Mouse (Mus musculus) lung, adult 2 months (tissue): Measurements from ENCODE around the gene Cdr2l. TPM values are rescaled to one million over a fixed set of nuclear protein-coding genes. Genes with fewer than 3 reads are reported as not detected.

Experiments
- DNase-seq: peaks from one replicate; pipeline ENCODE4 v3.0.0; 2022
- H3K4me1 ChIP-seq: fragments of 200-500 bp; 2 replicates; pipeline ENCODE4 v1.6.1; 2011; ENCODE audit warnings: low read length; ENCODE audit not compliant: control insufficient read depth, insufficient read depth
- H3K4me3 ChIP-seq: fragments of 200-500 bp; replicated peaks from 2 replicates; pipeline ENCODE3; 2011; ENCODE audit warnings: low read depth, mild to moderate bottlenecking, control low read depth, low read length; ENCODE audit errors: extremely low read depth
- CTCF ChIP-seq: fragments of 200-500 bp; IDR thresholded peaks from 2 replicates; pipeline ENCODE4 v1.5.1; 2011; ENCODE audit warnings: mild to moderate bottlenecking, low read length, control low read depth; ENCODE audit not compliant: insufficient read depth
- POLR2A ChIP-seq: fragments of 200-500 bp; IDR thresholded peaks from 2 replicates; pipeline ENCODE4 v1.6.1; 2011; ENCODE audit warnings: low read depth, mild to moderate bottlenecking, control low read depth, low read length, borderline replicate concordance; ENCODE audit errors: extremely low read depth
- WGBS: fragments of 180-500 bp; shearing (Covaris S2); methylation state at CpG from one replicate; pipeline ENCODE4 v1.1.7; 2018; 5-methylcytosine and 5-hydroxymethylcytosine counted together
- polyA plus RNA-seq: library from polyadenylated mRNA; depleted of rRNA; stranded (reverse); fragments of >200 nt; gene quantifications from 2 replicates; pipeline ENCODE4 v1.2.3, GENCODE M21; 2012

Cdr2l gene
- polyA plus RNA-seq, 1 experiment = 29.1 TPM

GRCm38 (mm10) chr11:115348681-115349248 lies 33.0 kb upstream of the Cdr2l start:
- WGBS = 65% methylated on average over 17 of the region's 17 CpGs
- Histone ChIP-seq H3K4me3 (no peak overlapping the region), H3K4me1 (no peaks in the 10 kb centered on the region)
- no peak for DNase-seq
- no peak for TF ChIP-seq CTCF
- no peak for TF ChIP-seq POLR2A

DNA sequence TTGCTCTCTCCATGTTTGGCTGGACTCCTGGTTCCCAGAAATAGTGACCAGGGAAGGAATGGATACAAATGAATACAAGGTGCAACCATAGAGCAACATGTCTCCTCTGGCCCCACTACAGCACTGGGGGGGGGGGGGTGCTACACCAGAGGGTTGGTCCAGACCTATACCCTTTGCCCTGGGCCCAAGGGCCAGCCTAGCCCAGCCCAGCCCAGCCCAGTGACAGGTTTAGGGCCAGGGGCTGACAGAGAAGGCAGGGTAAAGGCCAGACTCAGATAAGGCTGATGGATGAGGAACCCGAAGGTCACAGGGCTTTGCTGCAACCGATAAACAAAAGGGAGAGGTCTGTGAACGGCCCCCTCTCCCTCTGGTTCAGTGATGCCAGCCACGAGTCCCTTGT lies 31.7 kb upstream of the Cdr2l start:
- DNase-seq = no peak
- 57% methylated on average over 4 of the region's 4 CpGs for WGBS
- no peak for TF ChIP-seq POLR2A
- TF ChIP-seq CTCF = no peak

GRCm38 (mm10) chr11:115353375-115353774 lies 28.3 kb upstream of the Cdr2l start:
- no peak for TF ChIP-seq POLR2A
- no peak for TF ChIP-seq CTCF
- no peak for DNase-seq
- 79% methylated on average over 5 of the region's 5 CpGs for WGBS
- Histone ChIP-seq H3K4me3 (no peak overlapping the region), H3K4me1 (no peaks in the 10 kb centered on the region; the same call in 1 of the 2 replicates)

More for the DNA sequence above, 31.7 kb upstream of the Cdr2l start:
- Histone ChIP-seq H3K4me1 (no peaks in the 10 kb centered on the region), H3K4me3 (no peak overlapping the region)

GRCm38 (mm10) chr11:115354183-115354582 lies 27.5 kb upstream of the Cdr2l start:
- peaks cover 7% of the 10 kb centered on the region for H3K4me1 ChIP-seq
- 9% methylated on average over 8 of the region's 8 CpGs for WGBS
- TF ChIP-seq CTCF (peak; percentile 90), POLR2A (no peak)
- peak; percentile 45 for DNase-seq
- H3K4me3 ChIP-seq = no peak overlapping the region

DNA sequence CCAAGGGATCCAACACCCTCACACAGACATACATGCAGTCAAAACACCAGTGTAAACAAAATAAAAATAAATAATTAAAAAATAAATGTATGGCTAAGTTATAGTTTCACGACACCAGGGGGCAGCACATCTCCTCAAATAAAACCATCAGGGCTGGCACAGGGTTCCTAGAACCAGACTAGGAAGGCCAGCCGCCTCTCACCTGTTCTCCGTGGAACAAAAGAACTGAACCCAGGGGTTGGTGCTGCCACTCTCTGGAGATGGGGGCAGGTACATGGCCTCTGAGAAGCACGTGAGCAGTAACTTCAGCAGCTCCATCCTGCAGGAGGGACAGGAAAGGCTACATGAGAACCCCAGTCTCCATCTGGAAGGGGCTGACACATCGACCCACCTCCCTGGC lies 23.2 kb upstream of the Cdr2l start:
- DNase-seq = peak; percentile 74
- WGBS = 11% methylated on average over 5 of the region's 5 CpGs
- peaks cover 9% of the 10 kb centered on the region for H3K4me1 ChIP-seq
- no peak overlapping the region for H3K4me3 ChIP-seq
- no peak for TF ChIP-seq CTCF
- no peak for TF ChIP-seq POLR2A

DNA sequence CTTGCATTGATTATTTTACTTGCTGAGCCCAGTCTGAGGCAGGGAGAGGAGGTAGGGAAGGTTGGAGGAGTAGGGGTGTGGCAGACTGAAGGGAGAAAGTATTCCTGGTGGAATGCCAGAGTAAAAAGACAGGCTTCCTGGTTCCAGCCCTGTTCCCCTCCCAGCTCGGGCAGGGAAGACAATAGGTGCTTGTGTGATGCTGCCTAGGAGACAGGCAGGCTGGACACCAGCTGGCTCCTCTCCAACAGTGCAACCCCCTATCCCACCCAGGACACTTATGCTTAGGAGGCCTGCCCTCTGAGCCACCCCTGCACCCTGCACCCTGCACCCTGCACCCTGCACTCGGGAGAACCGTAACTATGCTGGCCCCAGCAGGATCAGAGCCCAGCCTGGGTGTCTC lies 22.4 kb upstream of the Cdr2l start:
- TF ChIP-seq POLR2A (no peak), CTCF (no peak)
- no peak overlapping the region for H3K4me3 ChIP-seq
- peaks cover 9% of the 10 kb centered on the region for H3K4me1 ChIP-seq
- no peak for DNase-seq
- 32% methylated on average over 3 of the region's 3 CpGs for WGBS

DNA sequence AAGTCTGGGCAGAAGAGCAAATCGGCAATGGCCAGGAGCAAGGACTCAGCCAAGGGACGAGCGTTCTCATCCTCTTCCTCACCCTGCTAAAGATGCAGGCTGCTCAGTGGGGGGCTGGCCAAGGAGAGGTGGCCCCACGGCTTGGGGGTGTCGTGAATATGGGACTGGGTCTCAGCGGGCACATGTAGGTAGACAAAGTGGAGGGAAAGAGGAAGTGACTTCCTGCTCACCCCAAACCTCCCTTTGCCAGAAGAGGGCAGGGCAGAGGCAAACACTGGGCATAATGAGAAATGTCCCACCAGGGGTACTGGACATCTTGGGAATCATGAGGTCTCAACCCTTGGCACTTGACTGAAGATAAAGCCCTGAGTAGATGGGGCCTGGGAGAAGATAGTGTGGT lies 22.0 kb upstream of the Cdr2l start:
- 37% methylated on average over 6 of the region's 6 CpGs for WGBS
- DNase-seq = no peak
- peaks cover 9% of the 10 kb centered on the region for H3K4me1 ChIP-seq
- no peak for TF ChIP-seq POLR2A
- peak; percentile 39; the same call in 1 of the 2 replicates for TF ChIP-seq CTCF
- no peak overlapping the region for H3K4me3 ChIP-seq

GRCm38 (mm10) chr11:115364136-115364535 lies 17.6 kb upstream of the Cdr2l start:
- TF ChIP-seq POLR2A (no peak), CTCF (no peak)
- no peak for DNase-seq
- 86% methylated on average over 3 of the region's 3 CpGs for WGBS
- no peak overlapping the region for H3K4me3 ChIP-seq
- H3K4me1 ChIP-seq = peaks cover 13% of the 10 kb centered on the region

GRCm38 (mm10) chr11:115366039-115366705 lies 15.5 kb upstream of the Cdr2l start:
- no peak for TF ChIP-seq CTCF
- no peak for TF ChIP-seq POLR2A
- Histone ChIP-seq H3K4me3 (no peak overlapping the region), H3K4me1 (peaks cover 11% of the 10 kb centered on the region)
- WGBS = 24% methylated on average over 7 of the region's 7 CpGs
- no peak for DNase-seq

DNA sequence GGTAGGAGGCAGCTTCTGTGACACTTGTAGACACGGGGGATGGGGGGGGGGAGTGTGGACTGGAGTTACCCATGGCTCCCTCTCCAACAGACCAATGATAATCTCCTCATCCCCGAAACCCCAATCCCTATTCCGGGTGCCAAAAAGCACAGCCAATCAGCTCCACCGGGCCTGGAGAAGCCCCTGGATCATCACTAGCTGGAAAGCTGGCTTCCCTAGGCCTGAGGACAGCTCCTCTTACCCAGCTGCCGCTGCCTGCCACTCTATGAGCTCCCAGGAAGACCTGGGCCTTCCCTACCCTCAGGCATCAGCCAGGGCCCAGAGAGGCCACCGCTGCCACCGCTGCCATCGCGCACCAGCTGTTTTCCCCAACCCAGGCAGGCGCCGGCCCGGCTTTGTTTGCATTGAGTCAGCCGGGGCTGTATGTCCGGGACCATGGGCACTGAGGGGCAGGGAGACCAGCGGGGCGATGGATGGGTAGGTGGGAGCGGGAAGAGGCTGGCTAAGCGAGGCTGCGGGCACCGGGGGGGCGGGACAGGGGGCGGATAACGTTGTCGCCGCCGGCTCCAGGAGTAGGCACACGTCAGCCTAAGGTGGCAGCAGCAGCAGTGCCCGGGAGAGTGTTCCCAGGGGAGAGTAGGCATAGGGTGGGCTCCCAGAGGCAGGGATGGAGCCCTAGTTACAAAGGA lies 14.9 kb upstream of the Cdr2l start:
- Histone ChIP-seq H3K4me3 (peak overlapping the region; percentile 78), H3K4me1 (peaks cover 11% of the 10 kb centered on the region)
- 4% methylated on average over 28 of the region's 28 CpGs for WGBS
- no peak for TF ChIP-seq CTCF
- TF ChIP-seq POLR2A = no peak
- peak; percentile 33 for DNase-seq

DNA sequence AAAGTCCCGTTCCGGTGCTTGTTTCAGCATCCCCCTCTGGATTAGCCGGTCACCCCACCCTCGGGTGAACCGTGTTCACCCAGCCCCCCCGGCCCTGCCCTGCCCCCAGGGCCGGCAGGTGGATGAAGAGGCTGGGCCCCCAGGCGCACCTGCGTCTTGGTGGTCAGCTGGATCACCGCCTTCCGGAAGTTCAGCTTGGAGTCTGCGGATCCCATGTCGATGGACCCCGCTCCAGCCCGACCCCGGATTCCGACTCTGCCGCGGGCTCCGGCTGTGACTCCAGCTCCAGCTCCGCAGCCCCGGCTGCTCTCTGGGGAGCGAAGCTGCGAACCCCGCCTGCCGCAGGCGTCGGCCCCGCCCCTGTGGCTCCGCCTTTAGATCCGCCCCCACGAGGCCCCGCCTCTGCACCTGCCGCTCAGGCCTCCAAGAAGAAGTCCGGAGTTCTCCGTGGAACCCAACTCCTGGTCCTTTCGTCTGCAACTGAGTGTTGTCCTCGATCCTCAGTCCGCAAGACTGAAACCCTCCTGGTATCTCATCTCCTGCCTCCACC lies 14.2 kb upstream of the Cdr2l start, which contains the start of gene Hid1:
Gene Hid1 (minus strand): TSS at position 362 of the 550 bp plus-strand sequence.
- TF ChIP-seq CTCF = no peak
- TF ChIP-seq POLR2A = peak; percentile 54; the same call in 1 of the 2 replicates
- WGBS = under 1% methylated on average over 39 of the region's 39 CpGs
- peaks cover 11% of the 10 kb centered on the region for H3K4me1 ChIP-seq
- DNase-seq = peak; percentile 90
- peak within 1 kb of the TSS; percentile 78 for H3K4me3 ChIP-seq
